Mouse (Mus musculus): ENCODE measurements around the gene Tnk2. TPM values are rescaled to one million over a fixed set of nuclear protein-coding genes. Genes with fewer than 3 reads are reported as not detected.

The Tnk2 gene
- total and polyA plus RNA-seq, 2 experiments from 2014 or later, result 16.5 to 81.7 TPM

DNA sequence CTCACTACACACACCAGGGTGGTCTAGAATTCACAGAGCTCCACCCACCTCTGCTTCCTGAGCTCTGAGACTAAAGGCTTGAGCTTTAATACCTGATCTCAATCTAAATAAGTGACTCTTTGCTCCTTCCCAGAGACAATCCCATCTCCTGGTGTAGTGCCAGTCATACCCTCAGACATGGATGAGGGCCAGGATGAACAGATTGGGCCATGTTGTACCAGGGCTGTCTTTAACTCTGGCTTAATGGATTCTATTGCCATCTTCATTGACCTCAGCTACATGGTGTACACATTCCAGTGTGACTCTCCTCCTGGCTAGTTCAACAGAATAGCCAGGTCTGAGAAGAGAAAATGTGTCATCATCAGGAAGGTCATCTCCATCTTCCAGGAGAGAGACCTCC is 82.8 kb downstream of the Tnk2 start:
- Histone ChIP-seq H3K27me3 (ENCODE audit: insufficient read depth, low read length) (no peaks in the 10 kb centered on the region), H3K9ac (replicated peaks; ENCODE audit: low read length, poor library complexity, severe bottlenecking) (no peak overlapping the region), H3K9me3 (ENCODE audit: low read length) (no peaks in the 10 kb centered on the region), H3K36me3 (ENCODE audit: insufficient read depth, low read length) (no peaks in the 10 kb centered on the region), H3K4me2 (ENCODE audit: low read depth, low read length, poor library complexity, severe bottlenecking) (no peak overlapping the region), H3K27ac (ENCODE audit: low read depth, low read length) (no peak overlapping the region), H3K4me1 (ENCODE audit: insufficient read depth, low read length) (no peaks in the 10 kb centered on the region), H3K4me3 (ENCODE audit: low read depth, low read length) (no peak overlapping the region)
- no peak for ATAC-seq (ENCODE audit: low FRiP score)
- TF ChIP-seq CTCF (IDR thresholded peaks at IDR 0.05), result no peak
- peak; percentile 10 for DNase-seq (ENCODE audit: low spot score)

- H3K9me3 ChIP-seq (ENCODE audit: low read length), result peaks cover 4% of the 10 kb centered on the region; the same call in 1 of the 2 replicates
- no peak overlapping the region for H3K9ac ChIP-seq (replicated peaks; ENCODE audit: low read length, poor library complexity, severe bottlenecking)
- no peaks in the 10 kb centered on the region for H3K36me3 ChIP-seq (ENCODE audit: insufficient read depth, low read length)
- TF ChIP-seq CTCF (IDR thresholded peaks at IDR 0.05), result no peak
- ATAC-seq (ENCODE audit: low FRiP score) (no peak), DNase-seq (ENCODE audit: low spot score) (no peak)
- no peak overlapping the region for H3K4me3 ChIP-seq (ENCODE audit: low read depth, low read length)
- H3K4me1 ChIP-seq (ENCODE audit: insufficient read depth, low read length), result no peaks in the 10 kb centered on the region
- H3K27ac ChIP-seq (ENCODE audit: low read depth, low read length), result no peak overlapping the region
- no peak overlapping the region for H3K4me2 ChIP-seq (ENCODE audit: low read depth, low read length, poor library complexity, severe bottlenecking)
- H3K27me3 ChIP-seq (ENCODE audit: insufficient read depth, low read length), result no peaks in the 10 kb centered on the region
Measured at GRCm38 (mm10) chr16:32728240-32728639, 84.6 kb downstream of the Tnk2 start.

DNA sequence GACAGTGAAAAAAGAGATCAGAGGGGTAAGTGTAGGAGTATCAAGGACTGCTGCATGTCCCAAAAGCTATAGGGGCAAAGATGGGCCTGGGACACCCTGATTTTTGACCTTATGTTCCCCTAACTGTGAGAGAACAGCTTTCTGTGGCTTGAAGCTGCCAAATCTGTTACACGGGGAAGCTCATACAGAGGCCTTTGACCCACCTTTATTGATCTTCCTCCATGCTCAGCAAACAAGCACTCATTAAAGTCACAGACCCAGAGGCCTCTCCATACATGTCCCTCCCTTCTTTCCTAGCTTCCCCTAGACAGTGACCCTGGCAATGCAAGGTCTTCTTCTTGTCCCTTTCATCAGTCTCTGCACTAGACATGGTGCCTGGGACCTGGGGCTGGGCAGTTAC is 85.1 kb downstream of the Tnk2 start:
- ATAC-seq (ENCODE audit: low FRiP score), result no peak
- H3K4me1 ChIP-seq (ENCODE audit: insufficient read depth, low read length), result no peaks in the 10 kb centered on the region
- no peak overlapping the region for H3K27ac ChIP-seq (ENCODE audit: low read depth, low read length)
- H3K4me2 ChIP-seq (ENCODE audit: low read depth, low read length, poor library complexity, severe bottlenecking), result no peak overlapping the region
- peaks cover 6% of the 10 kb centered on the region; the same call in 1 of the 2 replicates for H3K9me3 ChIP-seq (ENCODE audit: low read length)
- no peak for DNase-seq (ENCODE audit: low spot score)
- H3K9ac ChIP-seq (replicated peaks; ENCODE audit: low read length, poor library complexity, severe bottlenecking), result no peak overlapping the region
- no peaks in the 10 kb centered on the region for H3K36me3 ChIP-seq (ENCODE audit: insufficient read depth, low read length)
- WGBS, result 79% methylated on average over 1 of the region's 1 CpGs
- no peak overlapping the region for H3K4me3 ChIP-seq (ENCODE audit: low read depth, low read length)
- TF ChIP-seq CTCF (IDR thresholded peaks at IDR 0.05), result no peak
- H3K27me3 ChIP-seq (ENCODE audit: insufficient read depth, low read length), result no peaks in the 10 kb centered on the region

Other genes with a start within 250 kb of the Tnk2 start
- gene Tm4sf19, start 243.4 kb upstream of the Tnk2 start, total RNA-seq (2014; rRNA removed), result not detected in 2 replicates
- gene Tm4sf19, start 243.4 kb upstream of the Tnk2 start, polyA plus RNA-seq (2015; fragmentation: Nextera tagmentation; extraction: Ambion mirVana), result not detected in 2 replicates
- 12.5 and 18.1 TPM in 2 replicates for gene Tctex1d2, start 224.2 kb upstream of the Tnk2 start, total RNA-seq (2014; rRNA removed)
- 54.5 and 56.7 TPM in 2 replicates for gene Tctex1d2, start 224.2 kb upstream of the Tnk2 start, polyA plus RNA-seq (2015; fragmentation: Nextera tagmentation; extraction: Ambion mirVana)
- 47.5 and 52.7 TPM in 2 replicates for gene Pcyt1a, start 213.0 kb upstream of the Tnk2 start, total RNA-seq (2014; rRNA removed)
- gene Pcyt1a, start 213.0 kb upstream of the Tnk2 start, polyA plus RNA-seq (2015; fragmentation: Nextera tagmentation; extraction: Ambion mirVana), result 49.2 and 49.3 TPM in 2 replicates
- gene Slc51a, start 156.0 kb upstream of the Tnk2 start, total RNA-seq (2014; rRNA removed), result not detected in 2 replicates
- 0.14 TPM in 1 of 2 replicates, not detected in the other for gene Slc51a, start 156.0 kb upstream of the Tnk2 start, polyA plus RNA-seq (2015; fragmentation: Nextera tagmentation; extraction: Ambion mirVana)
- not detected in 2 replicates for gene Zdhhc19, start 147.6 kb upstream of the Tnk2 start, total RNA-seq (2014; rRNA removed)
- gene Zdhhc19, start 147.6 kb upstream of the Tnk2 start, polyA plus RNA-seq (2015; fragmentation: Nextera tagmentation; extraction: Ambion mirVana), result 0.19 and 0.25 TPM in 2 replicates
- gene Tfrc, start 35.0 kb upstream of the Tnk2 start, total RNA-seq (2014; rRNA removed), result 51.2 and 91.4 TPM in 2 replicates
- 39.8 and 40.6 TPM in 2 replicates for gene Tfrc, start 35.0 kb upstream of the Tnk2 start, polyA plus RNA-seq (2015; fragmentation: Nextera tagmentation; extraction: Ambion mirVana)
- gene Muc4, start 92.0 kb downstream of the Tnk2 start, total RNA-seq (2014; rRNA removed), result 0.05 TPM in 1 of 2 replicates, not detected in the other
- not detected in 2 replicates for gene Muc4, start 92.0 kb downstream of the Tnk2 start, polyA plus RNA-seq (2015; fragmentation: Nextera tagmentation; extraction: Ambion mirVana)
- gene Muc20, start 153.6 kb downstream of the Tnk2 start, total RNA-seq (2014; rRNA removed), result 0.09 and 0.22 TPM in 2 replicates
- 0.07 TPM in 1 of 2 replicates, not detected in the other for gene Muc20, start 153.6 kb downstream of the Tnk2 start, polyA plus RNA-seq (2015; fragmentation: Nextera tagmentation; extraction: Ambion mirVana)
- gene Smbd1, start 166.6 kb downstream of the Tnk2 start, total RNA-seq (2014; rRNA removed), result not detected in 2 replicates
- not detected in 2 replicates for gene Smbd1, start 166.6 kb downstream of the Tnk2 start, polyA plus RNA-seq (2015; fragmentation: Nextera tagmentation; extraction: Ambion mirVana)
- gene Fyttd1, start 233.6 kb downstream of the Tnk2 start, total RNA-seq (2014; rRNA removed), result 56.9 and 125 TPM in 2 replicates
- 115 and 139 TPM in 2 replicates for gene Fyttd1, start 233.6 kb downstream of the Tnk2 start, polyA plus RNA-seq (2015; fragmentation: Nextera tagmentation; extraction: Ambion mirVana)
- 75.0 and 84.0 TPM in 2 replicates for gene Rubcn, start 233.9 kb downstream of the Tnk2 start, total RNA-seq (2014; rRNA removed)
- gene Rubcn, start 233.9 kb downstream of the Tnk2 start, polyA plus RNA-seq (2015; fragmentation: Nextera tagmentation; extraction: Ambion mirVana), result 25.5 TPM in 2 replicates

Data from midbrain, postnatal 0 days (tissue).